Mouse (Mus musculus) liver, adult 2 months (tissue): ENCODE measurements around the gene Sin3a. TPM values are rescaled to one million over a fixed set of nuclear protein-coding genes. Genes with fewer than 3 reads are reported as not detected.

ENCODE experiments used
- DNase-seq: peaks from one replicate; pipeline ENCODE4 v3.0.0-alpha.2; 2011; ENCODE audit warnings: low read depth, low spot score; ENCODE audit errors: extremely low read depth
- H3K27ac ChIP-seq: fragments of 200-500 bp; replicated peaks from 2 replicates; pipeline ENCODE4 v1.5.1; 2012; ENCODE audit warnings: low read depth, mild to moderate bottlenecking, control low read depth, inconsistent platforms, low read length; ENCODE audit not compliant: insufficient read depth
- H3K27me3 ChIP-seq: fragments of 200-500 bp; 2 replicates; pipeline ENCODE4 v1.6.1; 2012; ENCODE audit warnings: mild to moderate bottlenecking, moderate library complexity, low read length, inconsistent platforms; ENCODE audit not compliant: control insufficient read depth, insufficient read depth
- H3K36me3 ChIP-seq: fragments of 200-500 bp; 2 replicates; pipeline ENCODE4 v1.6.1; 2012; ENCODE audit warnings: low read length, inconsistent platforms; ENCODE audit not compliant: control insufficient read depth, insufficient read depth
- H3K4me1 ChIP-seq: fragments of 200-500 bp; 2 replicates; pipeline ENCODE4 v1.6.1; 2011; ENCODE audit warnings: low read length; ENCODE audit not compliant: control insufficient read depth, insufficient read depth
- H3K4me3 ChIP-seq: fragments of 200-500 bp; 2 replicates; pipeline ENCODE4 v1.5.1; 2011; ENCODE audit warnings: low read depth, mild to moderate bottlenecking, control low read depth, low read length, moderate library complexity; ENCODE audit not compliant: insufficient read depth
- H3K79me2 ChIP-seq: fragments of 200-500 bp; 2 replicates; pipeline ENCODE4 v1.6.1; 2012; ENCODE audit warnings: inconsistent platforms, mild to moderate bottlenecking, low read length, moderate library complexity; ENCODE audit not compliant: control insufficient read depth, insufficient read depth
- H3K9ac ChIP-seq: fragments of 200-500 bp; 2 replicates; pipeline ENCODE4 v1.6.1; 2012; ENCODE audit warnings: low read depth, mild to moderate bottlenecking, control low read depth, inconsistent platforms, low read length
- CTCF ChIP-seq: fragments of 200-500 bp; IDR thresholded peaks from 2 replicates; pipeline ENCODE4 v1.5.1; 2011; ENCODE audit warnings: low read depth, low read length, control low read depth
- POLR2A ChIP-seq: fragments of 200-500 bp; IDR thresholded peaks from 2 replicates; pipeline ENCODE4 v1.6.1; 2011; ENCODE audit warnings: low read length, control low read depth; ENCODE audit not compliant: insufficient read depth; ENCODE audit errors: extremely low read depth
- WGBS: fragments of 180-500 bp; shearing (Covaris S2); methylation state at CpG from one replicate; pipeline ENCODE4 v1.1.7; 2018; 5-methylcytosine and 5-hydroxymethylcytosine counted together
- polyA plus RNA-seq: library from polyadenylated mRNA; depleted of rRNA; stranded (reverse); fragments of >200 nt; gene quantifications from 2 replicates; pipeline ENCODE4 v1.2.3, GENCODE M21; 2012
- total RNA-seq: library from RNA; depleted of rRNA; stranded (reverse); fragments of >200 nt; gene quantifications from 2 replicates; pipeline ENCODE4 v1.2.3, GENCODE M21; 2014

Sin3a gene
- total and polyA plus RNA-seq, 2 experiments: 15.1 to 34.6 TPM

DNA sequence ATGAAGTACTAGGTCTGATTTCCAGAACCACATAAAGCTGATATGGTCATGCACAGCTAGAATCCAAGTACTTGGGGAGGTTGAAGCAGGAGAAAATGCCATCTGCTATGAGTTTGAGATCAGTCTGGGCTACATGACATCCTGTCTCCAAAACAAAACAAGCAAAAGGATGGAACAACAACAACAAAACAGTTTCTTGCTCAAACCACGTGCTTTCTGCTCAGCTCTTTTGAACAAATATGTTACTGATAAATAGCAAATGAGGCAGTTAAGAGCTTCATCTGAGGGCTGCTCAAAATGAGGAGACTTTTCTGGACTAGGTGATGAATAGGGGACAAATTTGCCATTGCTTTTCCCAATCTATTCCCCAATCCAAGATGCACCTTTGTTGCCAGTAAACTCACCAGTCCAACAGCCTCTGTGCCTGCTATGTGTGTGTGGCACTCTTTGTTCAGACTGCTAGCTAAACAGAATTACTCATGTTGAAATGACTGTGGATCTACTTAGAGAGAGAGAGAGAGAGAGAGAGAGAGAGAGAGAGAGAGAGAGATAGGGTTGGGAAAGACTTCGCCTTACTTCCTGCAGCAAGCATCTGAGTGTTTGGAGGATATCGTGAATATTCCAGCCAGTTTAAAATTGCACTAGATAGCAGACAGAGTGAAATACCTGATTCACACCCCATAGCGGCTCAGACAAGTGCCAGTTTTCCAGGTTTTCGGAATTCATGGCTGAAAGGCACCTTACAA lies 867 bp upstream of the Sin3a start:
- Histone ChIP-seq H3K36me3 (no peaks in the 10 kb centered on the region), H3K79me2 (peaks cover 18% of the 10 kb centered on the region; the same call in 1 of the 2 replicates), H3K4me1 (peaks cover 33% of the 10 kb centered on the region), H3K27ac (peak overlapping the region; percentile 91), H3K4me3 (peak overlapping the region; percentile 82), H3K27me3 (no peaks in the 10 kb centered on the region), H3K9ac (peak overlapping the region; percentile 77)
- no peak for TF ChIP-seq POLR2A
- no peak for TF ChIP-seq CTCF
- DNase-seq: peak; percentile 57
- WGBS: 1% methylated on average over 5 of the region's 5 CpGs

DNA sequence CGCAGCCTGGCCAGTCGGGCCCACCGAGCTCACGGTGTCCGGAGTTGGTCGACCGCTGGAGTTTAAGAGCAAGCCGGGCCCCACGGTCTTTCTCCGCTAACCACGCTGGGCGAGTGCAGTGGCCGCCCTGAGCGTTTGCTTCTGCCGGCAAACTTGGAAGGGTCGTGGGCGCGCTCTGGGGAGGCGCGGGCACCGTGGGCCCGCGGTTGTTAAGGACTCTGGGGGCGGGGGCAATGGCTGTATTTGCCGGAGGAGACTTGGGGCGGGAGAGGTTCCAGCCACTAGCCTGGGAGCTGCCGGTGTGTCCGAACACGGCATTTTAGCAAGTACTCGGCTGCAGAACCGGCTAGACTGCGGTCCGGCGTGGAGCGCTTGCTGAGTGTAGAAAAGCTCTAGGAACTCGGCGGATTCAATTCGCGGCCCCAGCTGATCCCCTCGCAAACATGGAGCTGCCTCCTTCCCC lies 717 bp downstream of the Sin3a start:
- peak overlapping the region; percentile 87 for H3K9ac ChIP-seq
- WGBS: under 1% methylated on average over 40 of the region's 40 CpGs

GRCm38 (mm10) chr9:57072989-57073789 lies 1.3 kb downstream of the Sin3a start:
- Histone ChIP-seq H3K9ac (peak overlapping the region; percentile 87), H3K4me1 (peaks cover 27% of the 10 kb centered on the region), H3K27me3 (no peaks in the 10 kb centered on the region), H3K79me2 (peaks cover 16% of the 10 kb centered on the region; the same call in 1 of the 2 replicates), H3K36me3 (no peaks in the 10 kb centered on the region), H3K4me3 (peak overlapping the region; percentile 82), H3K27ac (peak overlapping the region; percentile 67)
- TF ChIP-seq POLR2A: peak; percentile 28; the same call in 1 of the 2 replicates
- peak; percentile 51 for TF ChIP-seq CTCF
- DNase-seq: peak; percentile 100
- under 1% methylated on average over 54 of the region's 54 CpGs for whole genome bisulfite sequencing

More for the DNA sequence above, 717 bp downstream of the Sin3a start:
- Histone ChIP-seq H3K4me1 (peaks cover 27% of the 10 kb centered on the region), H3K4me3 (peak overlapping the region; percentile 82), H3K27me3 (no peaks in the 10 kb centered on the region), H3K36me3 (no peaks in the 10 kb centered on the region), H3K27ac (peak overlapping the region; percentile 67), H3K79me2 (peaks cover 16% of the 10 kb centered on the region; the same call in 1 of the 2 replicates)
- TF ChIP-seq POLR2A: no peak
- TF ChIP-seq CTCF: no peak
- no peak for DNase-seq

DNA sequence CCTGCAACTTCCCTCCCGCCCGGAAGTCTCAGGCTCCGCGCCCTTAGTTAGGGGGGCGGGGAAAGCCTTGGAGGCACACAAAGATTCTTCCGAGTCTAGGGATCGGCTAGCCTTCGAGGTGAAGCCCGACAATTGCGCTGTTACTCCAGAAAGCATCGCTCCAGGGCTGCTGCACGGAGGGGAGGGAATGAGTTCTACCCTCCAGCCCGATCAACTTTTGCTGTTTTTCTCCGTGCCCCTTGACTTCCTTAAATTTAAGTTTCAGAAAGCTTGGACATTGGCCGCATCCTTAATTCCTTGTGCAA lies 1.9 kb downstream of the Sin3a start:
- Histone ChIP-seq H3K27me3 (no peaks in the 10 kb centered on the region), H3K4me1 (peaks cover 26% of the 10 kb centered on the region), H3K79me2 (peaks cover 16% of the 10 kb centered on the region; the same call in 1 of the 2 replicates), H3K9ac (peak overlapping the region; percentile 66), H3K4me3 (peak overlapping the region; percentile 43), H3K36me3 (no peaks in the 10 kb centered on the region), H3K27ac (peak overlapping the region; percentile 57)
- TF ChIP-seq POLR2A: peak; percentile 46; the same call in 1 of the 2 replicates
- TF ChIP-seq CTCF: no peak
- WGBS: under 1% methylated on average over 15 of the region's 15 CpGs
- DNase-seq: no peak

DNA sequence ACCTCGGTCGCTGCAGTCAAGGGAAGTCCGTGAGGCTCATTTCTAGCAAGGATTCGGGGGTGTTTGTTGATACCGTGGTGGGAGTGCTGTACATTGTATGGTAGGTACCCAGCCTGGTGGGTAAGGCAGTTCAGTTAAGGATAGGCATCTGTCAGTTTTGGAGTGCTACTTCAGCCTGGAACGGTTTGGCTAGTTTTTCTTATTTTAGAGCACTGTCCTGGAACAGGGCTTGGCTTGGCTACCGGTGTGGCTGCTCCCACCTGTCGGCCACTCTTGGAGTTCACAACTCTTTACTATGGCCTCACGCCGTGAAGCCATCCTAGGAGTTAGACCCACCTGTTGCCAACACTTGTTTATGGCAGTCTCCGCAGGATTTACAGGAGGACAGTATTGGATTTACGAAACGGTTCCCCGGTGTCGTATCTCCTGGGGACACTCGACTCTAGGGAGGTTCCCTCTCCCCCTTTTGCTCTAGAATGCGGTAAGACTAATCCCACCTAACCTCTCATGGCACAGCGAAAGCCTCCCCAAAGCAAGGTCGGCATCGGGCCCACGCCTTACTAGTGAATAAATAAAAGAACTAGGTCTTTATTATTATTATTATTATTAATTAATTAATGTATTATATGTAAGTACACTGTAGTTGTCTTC lies 2.5 kb downstream of the Sin3a start:
- Histone ChIP-seq H3K4me1 (peaks cover 23% of the 10 kb centered on the region), H3K36me3 (no peaks in the 10 kb centered on the region), H3K27me3 (no peaks in the 10 kb centered on the region), H3K79me2 (peaks cover 15% of the 10 kb centered on the region; the same call in 1 of the 2 replicates), H3K27ac (peak overlapping the region; percentile 57), H3K4me3 (peak overlapping the region; percentile 43), H3K9ac (peak overlapping the region; percentile 66)
- DNase-seq: peak; percentile 46
- WGBS: 5% methylated on average over 21 of the region's 21 CpGs
- TF ChIP-seq POLR2A (no peak), CTCF (peak; percentile 54)
